Mouse (Mus musculus): ENCODE data around the gene Rbfox2. TPM values are rescaled to one million over a fixed set of nuclear protein-coding genes. Genes with fewer than 3 reads are reported as not detected.

Gene Rbfox2
- total RNA-seq, 1 experiment from 2014 or later, result 2.1 TPM

DNA sequence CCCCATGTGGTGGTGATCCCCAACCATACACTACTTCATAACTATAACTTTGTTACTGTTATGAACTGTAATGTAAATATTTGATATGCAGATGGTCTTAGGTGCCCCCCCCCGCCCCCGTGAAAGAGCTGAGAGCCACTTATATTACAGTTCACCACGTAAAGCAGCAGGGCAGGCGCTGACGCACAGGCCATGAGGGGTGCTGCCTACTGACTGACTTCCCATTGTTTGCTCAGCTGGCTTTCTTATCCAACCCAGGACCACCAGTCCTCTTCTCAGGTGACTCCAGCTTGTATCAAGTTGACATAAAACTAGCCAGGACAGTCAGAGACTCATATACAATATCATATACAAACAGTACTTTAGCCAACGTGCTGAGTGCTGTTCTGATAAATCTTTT lies 184.6 kb downstream of the Rbfox2 start:
- no peak for ATAC-seq (replicated peaks; ENCODE audit: low read depth, poor library complexity, severe bottlenecking)

DNA sequence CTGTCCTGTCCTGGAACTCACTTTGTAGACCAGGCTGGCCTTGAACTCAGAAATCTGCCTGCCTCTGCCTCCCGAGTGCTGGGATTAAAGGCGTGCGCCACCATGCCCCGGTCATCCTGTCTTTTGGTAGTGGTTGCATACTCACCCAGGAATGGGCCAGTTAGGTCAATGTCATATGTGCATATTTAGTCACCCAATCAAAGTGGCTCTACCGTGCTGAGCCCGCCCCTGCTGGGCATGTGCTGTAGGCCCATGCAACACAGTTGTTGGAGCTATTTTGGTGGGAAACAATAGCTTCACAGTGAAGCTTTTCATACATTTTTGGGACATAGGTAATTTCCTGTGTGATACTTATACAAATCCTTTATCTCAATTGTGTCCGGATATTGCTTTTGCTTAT lies 187.1 kb downstream of the Rbfox2 start:
- ATAC-seq (replicated peaks; ENCODE audit: low read depth, poor library complexity, severe bottlenecking), result no peak

DNA sequence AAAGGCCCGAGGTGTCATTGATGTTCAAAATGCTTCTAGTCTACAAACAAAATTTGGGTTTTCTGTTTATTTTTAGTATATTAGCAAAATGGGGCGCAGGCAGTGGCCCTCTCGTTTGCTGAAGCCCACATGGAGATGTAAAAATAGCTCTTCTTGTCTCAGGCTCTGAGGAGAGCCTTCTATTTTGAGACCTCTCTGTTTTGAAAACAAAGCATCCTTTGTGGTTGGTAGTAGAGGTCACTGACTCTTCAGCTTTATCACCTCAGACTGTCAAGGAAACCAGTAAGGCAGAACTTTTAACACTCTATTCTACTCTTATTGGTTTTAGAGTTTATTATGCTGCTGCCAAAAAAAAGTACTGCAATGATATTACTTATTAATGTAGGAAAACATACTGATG lies 189.6 kb downstream of the Rbfox2 start:
- ATAC-seq (replicated peaks; ENCODE audit: low read depth, poor library complexity, severe bottlenecking), result no peak

DNA sequence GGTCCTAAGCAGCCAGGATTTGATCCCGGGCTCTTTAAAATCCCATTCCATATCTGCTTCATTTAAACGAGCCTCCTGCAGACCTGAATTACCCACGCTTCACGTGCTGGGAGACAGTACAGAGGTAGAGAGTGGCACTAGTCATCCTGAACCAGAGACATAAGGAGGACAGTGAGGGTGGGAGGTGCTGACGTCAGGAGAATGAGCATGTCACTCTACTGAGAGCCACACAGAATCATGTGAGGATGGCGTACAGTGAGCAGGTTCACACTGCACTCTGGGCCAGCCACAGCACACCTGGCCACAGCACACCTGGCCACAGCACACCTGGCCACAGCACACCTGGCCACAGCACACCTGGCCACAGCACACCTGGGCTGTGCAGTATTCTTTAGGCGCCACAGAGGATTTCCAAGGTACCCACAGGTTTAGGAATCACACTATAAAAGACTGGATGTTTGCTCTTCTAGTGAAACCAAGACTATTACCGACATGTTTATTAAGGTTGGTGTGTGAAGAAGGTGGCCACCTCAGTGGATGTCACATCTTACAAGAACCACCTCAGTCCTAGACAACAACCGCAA lies 190.6 kb downstream of the Rbfox2 start:
- no peak for ATAC-seq (replicated peaks; ENCODE audit: low read depth, poor library complexity, severe bottlenecking)

DNA sequence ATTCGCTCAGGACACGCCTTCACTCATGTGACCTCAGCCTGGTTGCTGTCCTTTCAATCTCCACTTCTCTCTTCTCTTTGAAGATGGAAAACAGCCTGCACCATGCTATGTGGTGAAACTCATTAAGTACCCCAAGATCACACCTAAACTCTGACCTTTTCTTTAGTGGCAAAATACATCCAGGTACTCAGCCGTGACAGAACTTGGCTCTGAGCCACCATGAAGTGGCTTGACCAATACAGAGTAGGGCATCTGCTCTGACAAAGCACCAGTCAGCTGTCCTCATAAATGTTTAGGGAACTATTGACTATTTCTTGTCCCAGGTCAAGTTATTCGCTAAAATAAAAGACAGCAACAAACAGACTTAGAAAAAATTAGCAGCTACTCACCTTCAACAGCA lies 191.3 kb downstream of the Rbfox2 start:
- ATAC-seq (replicated peaks; ENCODE audit: low read depth, poor library complexity, severe bottlenecking), result no peak

DNA sequence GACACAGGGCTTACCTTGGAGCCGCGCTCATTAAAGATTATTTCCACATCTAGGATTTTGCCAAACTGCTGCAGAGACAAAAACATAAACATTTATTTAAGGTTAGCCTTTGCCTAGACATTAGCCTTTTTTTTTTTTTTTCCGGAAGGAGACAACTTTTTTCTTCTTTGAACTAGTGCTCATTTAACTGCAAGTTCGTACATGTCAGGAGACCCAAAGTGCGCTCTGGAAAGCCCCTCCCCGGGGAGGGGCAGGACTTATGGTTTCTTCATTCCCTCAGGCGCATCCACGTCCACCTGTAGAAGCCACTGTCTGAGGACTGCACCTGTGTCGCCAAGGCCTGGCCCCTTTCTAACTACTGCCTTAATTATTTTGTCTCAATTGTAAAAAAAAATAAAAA lies 193.2 kb downstream of the Rbfox2 start:
- ATAC-seq (replicated peaks; ENCODE audit: low read depth, poor library complexity, severe bottlenecking), result no peak

DNA sequence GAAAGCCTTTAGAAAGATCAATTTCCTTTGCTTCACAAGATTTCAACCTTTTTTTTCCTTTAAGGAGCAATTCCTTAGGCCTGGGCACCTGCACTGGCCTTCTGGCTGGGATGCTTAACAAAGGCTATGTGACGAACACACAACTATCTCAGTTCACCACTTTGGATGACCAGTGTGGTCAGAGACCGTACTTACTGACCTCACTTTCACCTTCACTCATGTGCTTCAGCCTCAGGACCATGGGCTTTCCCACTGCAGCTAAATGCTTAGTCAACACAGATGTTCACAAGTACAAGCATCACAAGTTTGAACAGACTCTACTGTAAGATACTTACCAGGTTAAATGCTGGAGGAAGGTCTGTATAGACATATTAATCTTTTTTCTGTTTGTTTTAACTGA lies 194.4 kb downstream of the Rbfox2 start:
- ATAC-seq (replicated peaks; ENCODE audit: low read depth, poor library complexity, severe bottlenecking), result no peak

DNA sequence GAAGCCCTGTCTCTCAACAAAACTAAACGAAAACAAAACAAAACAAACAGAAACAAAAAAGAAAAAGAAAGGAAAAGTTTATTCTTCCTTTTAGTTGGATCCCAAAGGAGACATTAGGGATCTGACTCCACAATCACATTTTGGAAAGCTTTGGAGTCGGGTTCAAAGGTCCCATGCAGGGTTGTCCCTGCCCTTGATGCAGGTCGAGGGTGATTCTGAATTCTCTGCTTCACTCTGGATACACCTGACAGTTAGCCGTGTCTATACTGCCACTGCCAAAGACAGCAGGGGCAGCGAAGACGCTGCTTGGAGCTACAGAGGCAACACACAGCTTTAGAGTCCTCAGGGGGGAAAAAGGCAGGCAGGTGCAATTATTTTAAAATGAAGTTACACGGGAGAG lies 194.9 kb downstream of the Rbfox2 start:
- ATAC-seq (replicated peaks; ENCODE audit: low read depth, poor library complexity, severe bottlenecking), result no peak

DNA sequence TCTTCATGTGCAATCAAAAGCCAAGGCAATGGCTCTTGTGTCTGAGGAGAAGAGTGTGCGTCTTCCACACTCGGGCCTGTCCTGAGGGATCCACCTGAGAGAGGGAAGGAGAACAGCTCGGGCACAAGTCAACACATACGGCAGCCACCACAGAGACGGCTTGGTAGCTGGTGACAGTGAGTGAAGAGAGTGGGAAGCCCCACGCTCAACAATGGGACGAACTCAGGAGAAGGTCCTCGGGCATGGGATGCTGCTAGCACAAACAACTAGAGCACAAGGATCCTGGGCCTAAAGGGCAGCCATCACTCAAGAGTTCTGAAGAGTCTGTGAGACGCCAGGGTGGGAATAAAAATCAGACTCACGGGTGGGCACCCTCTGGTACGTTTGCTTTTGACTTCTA lies 196.4 kb downstream of the Rbfox2 start:
- no peak for ATAC-seq (replicated peaks; ENCODE audit: low read depth, poor library complexity, severe bottlenecking)

DNA sequence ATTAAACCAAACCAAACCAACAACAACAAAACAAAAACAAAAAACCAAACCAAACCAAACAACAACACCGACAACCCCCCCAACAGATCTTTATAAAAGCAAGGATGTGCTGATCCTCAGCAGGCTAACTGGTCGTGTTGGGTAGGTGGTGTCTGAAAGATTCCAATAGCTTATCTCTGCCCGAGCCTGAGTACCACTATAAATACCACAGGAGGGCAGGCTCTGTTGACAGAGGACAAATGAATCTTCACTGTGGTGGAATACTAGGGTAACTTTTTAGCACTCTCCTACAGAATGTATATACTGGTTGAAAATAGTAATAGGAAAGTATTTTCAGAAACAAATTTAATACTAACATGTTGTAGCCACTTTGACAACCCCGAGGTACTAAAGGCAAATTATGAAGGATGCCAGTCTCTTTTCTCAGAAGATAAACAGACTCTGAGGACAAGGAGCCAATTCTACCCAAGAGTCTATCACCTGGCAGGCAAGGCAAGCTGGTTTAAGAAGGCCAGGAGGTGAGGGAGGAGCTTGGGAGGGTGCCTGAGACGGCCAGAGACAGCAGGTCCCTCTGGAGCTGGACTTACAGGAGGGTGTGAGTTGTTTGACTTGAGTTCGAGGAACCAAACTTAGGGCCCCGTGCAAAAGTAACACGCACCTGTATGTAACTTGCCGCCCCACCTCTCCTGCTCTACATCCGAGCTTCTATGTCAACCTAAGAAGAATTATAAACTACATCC lies 199.5 kb downstream of the Rbfox2 start:
- no peak for ATAC-seq (replicated peaks; ENCODE audit: low read depth, poor library complexity, severe bottlenecking)

DNA sequence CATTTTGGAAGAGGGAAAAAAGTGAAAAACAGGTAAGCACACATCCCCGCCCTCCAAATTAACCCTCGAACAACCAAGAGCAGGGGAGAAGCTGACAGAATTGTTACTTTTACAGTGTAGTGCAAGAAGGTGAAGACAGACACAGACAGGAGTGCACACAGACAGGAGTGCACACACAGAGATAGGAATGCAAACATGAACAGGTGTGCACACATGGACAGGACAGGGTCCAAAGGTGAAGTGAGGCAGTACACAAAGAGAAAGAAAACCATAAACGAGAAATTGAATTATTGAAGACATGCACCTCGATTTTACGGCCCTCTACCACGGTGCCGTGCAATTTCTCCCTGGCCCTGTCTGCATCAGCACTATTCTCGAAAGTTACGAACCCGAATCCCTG lies 201.5 kb downstream of the Rbfox2 start:
- ATAC-seq (replicated peaks; ENCODE audit: low read depth, poor library complexity, severe bottlenecking), result no peak

DNA sequence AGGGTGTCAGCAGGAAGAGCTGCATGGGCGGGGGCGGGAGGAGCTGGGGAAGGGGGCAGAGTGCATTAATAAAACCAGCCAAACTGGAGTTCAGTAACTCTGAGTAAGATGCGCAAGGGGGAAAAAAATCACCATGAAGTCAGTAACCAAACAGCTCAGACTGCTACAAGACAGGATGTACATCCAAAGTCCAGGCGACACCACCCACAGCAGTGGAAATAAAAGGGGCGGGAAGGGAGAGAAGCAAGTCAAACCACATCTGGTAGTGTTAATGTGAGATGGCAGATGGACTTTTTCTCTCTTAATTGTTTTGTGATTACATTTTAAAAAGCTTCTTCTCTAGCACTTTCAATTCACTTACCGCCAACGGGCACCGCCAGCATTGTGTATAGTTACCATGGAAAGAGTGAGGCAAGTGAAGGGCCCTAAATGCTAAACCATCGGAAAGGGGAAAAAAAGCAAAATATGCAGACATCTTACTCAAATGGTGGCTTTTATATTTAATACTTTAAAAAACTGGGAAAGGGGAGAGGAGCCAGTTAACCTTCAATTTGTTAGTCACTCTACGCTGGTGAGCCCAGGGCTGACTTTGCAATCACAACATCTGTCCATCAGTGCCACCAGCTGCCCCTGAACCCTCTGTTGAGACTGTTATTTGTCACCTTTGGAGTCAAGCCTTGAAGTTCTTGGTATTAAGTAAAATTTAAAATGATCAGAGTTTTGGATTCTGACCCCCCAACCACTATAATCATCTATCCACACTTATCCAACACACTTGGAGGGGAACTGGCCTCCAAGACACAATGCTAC lies 202.2 kb downstream of the Rbfox2 start:
- ATAC-seq (replicated peaks; ENCODE audit: low read depth, poor library complexity, severe bottlenecking), result no peak

DNA sequence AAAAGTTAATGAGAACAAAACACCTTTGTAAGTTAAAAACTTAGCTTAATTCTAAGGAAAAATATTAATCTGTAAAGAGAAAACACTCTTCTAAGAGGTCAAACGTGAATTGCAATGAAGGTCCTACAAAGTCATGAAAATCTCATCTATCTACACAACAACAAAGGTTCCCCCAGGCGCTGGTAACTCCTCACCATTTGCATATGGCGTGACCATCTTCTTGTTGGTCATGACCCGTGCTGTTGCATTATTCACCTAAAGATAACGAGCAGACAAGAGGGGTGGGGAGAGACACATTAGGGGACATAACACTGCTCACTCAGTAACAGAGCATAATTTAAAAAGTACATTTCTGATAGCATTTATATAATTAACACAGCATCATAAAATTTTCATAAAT lies 204.1 kb downstream of the Rbfox2 start:
- ATAC-seq (replicated peaks; ENCODE audit: low read depth, poor library complexity, severe bottlenecking), result no peak

DNA sequence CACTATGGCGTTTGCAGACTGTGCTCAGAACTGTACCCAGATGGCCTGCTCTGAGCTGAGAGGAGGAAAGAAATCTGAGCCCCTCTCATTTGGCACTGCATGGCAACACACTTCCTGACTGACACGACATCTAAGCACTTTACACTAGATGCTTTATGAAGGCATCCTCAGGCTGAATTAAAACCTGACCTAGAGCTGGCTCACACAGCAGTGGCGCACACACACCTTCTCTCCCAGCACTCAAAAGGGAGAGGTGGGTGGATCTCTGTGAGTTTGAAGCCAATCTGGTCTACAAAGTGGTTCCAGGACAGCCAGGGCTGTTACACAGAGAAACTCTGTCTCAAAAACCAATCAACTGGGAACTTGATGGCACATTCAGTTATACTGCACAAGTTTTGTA lies 207.0 kb downstream of the Rbfox2 start:
- no peak for ATAC-seq (replicated peaks; ENCODE audit: low read depth, poor library complexity, severe bottlenecking)

DNA sequence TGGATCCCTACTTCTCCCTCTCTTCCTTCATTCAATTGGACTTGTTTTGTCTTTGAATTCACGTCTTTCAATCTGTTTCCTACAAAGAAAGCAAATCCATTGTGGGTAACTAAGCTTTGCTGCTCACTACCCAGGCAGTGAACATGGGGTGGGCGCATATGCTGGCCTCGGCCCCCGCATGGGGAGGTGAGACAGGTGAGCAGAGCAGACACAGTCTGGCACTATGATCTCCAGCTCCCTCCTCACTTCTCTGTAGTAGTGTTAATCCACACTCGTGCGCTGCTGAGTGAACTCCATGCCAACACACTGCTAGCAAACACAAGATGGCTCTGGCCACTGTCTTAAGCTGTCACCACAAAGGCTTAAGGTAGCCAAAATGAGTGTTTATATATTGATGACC lies 209.4 kb downstream of the Rbfox2 start:
- ATAC-seq (replicated peaks; ENCODE audit: low read depth, poor library complexity, severe bottlenecking), result no peak

DNA sequence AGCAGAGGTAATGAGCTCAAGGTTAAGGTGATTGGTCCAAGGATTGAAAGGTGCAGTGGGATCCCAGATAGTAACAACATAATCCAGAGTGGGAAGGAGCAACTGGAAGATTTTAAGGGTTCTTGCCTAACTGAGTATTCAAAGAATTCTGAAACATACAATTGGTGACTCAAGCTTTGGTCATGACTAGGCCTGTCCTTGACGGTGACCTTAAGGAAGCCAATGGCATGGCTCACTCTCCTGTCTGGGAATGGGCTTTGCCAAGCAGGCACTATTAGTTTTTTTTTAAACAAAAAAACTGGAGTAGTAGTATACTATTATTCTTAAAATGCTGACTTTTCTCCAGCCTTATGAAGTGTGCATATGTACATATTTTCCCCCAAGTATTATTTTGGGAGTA lies 211.6 kb downstream of the Rbfox2 start:
- no peak for ATAC-seq (replicated peaks; ENCODE audit: low read depth, poor library complexity, severe bottlenecking)

DNA sequence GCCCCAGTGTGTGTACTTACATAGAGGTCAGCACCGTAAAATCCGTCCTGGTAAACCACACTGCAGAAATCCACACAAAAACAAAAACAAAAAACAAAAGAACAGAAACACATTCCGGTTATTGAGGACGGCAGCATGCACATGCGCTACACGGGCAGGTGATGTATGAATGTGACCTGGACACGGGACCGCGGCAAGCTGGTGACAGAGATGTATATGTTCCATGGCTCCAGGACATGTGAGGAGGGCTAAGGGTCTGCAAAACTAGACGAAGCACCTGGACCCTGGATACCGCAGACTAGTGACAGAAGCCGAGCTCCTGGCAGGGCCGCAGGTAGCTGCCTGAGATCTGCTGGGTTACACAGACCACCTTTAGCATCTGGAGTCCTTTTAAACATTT lies 212.4 kb downstream of the Rbfox2 start:
- ATAC-seq (replicated peaks; ENCODE audit: low read depth, poor library complexity, severe bottlenecking), result no peak

DNA sequence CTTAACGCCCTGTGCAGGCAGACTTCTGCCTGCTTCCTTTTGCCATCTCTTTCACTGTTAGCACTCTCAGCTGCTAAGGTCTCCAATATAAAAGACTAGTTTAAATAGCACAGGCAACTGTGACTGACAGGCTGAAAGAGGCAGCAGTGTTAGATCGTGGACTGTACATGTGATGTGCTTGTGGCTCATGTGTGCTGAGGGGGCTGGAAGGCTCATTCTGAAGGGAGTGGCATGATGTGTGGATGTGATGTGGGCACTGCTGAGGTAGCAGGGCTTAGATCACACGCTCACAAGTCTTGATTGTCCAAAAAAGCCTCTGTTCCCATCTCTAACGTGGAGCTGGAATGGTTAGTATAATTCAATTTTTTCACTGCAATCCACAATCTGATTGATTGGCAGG lies 215.4 kb downstream of the Rbfox2 start:
- ATAC-seq (replicated peaks; ENCODE audit: low read depth, poor library complexity, severe bottlenecking), result no peak

DNA sequence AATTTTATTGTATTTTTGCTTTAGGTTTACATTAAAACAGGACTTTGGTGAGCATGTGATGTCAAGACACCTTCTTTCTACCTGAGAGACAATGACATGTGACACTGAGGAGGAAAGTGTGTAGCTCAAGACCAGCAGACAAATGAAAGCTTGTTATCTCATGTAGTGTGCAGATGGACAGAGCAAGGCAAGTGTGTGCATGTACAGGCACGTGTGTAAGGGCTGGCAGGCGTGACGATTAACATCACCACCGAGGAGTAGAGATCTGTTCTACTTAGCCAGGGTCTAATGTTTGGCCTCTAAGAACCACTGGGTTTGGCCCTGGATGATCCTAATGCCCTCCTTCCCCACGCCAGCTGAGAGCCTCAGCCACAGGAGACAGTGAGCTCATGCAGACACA lies 216.3 kb downstream of the Rbfox2 start:
- ATAC-seq (replicated peaks; ENCODE audit: low read depth, poor library complexity, severe bottlenecking), result no peak

DNA sequence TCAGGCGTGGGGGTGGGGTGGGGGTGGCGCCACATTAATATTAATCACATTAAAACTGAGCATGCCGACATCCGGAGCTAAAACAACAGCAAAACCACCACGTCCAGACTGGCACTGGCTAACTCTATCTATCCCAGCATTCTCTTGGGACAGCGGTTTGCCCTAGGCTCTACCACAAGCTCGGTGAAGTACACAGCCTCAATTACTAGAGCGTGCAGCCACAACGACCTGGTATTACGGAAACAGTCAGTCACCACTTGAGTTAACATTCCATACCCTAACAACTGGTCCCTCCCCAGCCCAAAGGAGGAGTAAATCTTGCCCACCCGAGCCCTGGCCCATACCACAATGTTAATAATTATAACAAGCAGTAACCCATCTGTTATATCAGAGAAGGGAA lies 217.6 kb downstream of the Rbfox2 start:
- ATAC-seq (replicated peaks; ENCODE audit: low read depth, poor library complexity, severe bottlenecking), result no peak

DNA sequence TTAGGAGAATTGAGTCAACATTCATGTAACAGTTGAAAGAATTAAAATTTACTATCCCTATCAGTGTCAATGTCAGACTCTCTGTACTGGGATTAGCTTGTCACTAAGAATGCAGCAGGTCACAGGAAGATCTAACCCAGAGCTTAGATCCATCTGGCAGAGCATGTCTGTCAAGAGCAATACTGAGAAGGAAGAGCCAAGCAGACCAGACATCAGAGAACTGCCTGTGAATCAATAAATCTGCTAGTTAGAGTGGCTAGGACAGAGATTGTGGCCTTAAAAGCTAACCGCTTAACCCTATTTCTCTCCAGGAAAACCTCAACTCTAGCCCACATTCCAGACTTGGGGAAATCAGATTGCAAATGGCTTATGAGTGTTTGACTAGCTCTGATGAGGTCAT lies 220.3 kb downstream of the Rbfox2 start:
- ATAC-seq (replicated peaks; ENCODE audit: low read depth, poor library complexity, severe bottlenecking), result no peak
